In the genomic region with DNA sequence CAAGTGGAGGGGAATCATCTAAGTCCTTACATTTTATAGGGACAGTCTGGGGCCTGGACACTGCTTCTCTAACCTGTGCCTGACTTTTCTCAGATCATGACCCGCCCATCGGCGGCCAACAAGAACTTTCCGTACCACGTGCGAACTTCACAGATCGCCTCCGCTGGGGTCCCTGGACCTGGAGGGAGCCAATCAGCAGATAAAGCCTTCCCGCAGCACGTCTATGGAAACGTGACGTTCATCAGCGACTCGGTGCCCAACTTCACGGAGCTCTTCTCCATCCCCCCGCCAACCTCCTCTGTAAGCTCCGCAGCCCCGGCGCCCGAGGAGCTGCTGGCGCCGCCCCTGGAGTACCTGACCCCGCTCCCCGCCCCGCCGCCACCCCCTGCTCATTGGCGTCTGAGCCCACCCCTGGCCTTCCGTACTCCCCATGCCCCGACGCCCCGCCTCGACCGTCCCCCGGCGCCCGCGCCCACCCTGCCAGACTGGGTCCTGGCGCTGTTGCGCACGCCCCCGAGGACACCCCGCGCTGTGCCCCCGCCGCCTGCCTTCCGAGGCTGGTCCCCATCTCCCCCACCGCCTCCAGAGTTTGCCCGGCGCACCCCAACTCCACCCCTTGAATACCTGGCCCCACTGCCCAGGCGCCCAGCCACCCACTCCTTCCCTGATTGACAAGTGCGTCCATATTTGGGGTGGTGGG, we compare ENCODE assay signal across 8 mouse cellular contexts. TPM values are rescaled to one million over a fixed set of nuclear protein-coding genes. Genes with fewer than 3 reads are reported as not detected.
DNase-seq lines count a peak whose midpoint lies in the region; ATAC-seq and TF ChIP-seq lines count a peak whose summit lies in the region.

No protein-coding gene starts in this region.

- no peak overlapping the region for H3K27ac ChIP-seq in heart, embryonic 11.5 days (ENCODE audit: low read depth, low read length)
- H3K27ac ChIP-seq in ES-E14 (ENCODE audit: insufficient read depth, low read depth, low read length, poor library complexity, severe bottlenecking): no peak overlapping the region
- no peak overlapping the region for H3K27ac ChIP-seq in forebrain, embryonic 15.5 days (replicated peaks)
- H3K27ac ChIP-seq in liver, postnatal 0 days (ENCODE audit: low read depth): no peak overlapping the region

- peaks cover 53% of the 10 kb centered on the region for H3K27me3 ChIP-seq in heart, embryonic 11.5 days (ENCODE audit: control insufficient read depth, insufficient read depth, low read length)
- peaks cover 42% of the 10 kb centered on the region for H3K27me3 ChIP-seq in forebrain, embryonic 15.5 days
- H3K27me3 ChIP-seq in liver, postnatal 0 days (ENCODE audit: insufficient read depth, low read length): peaks cover 50% of the 10 kb centered on the region

- no peaks in the 10 kb centered on the region for H3K36me3 ChIP-seq in heart, embryonic 11.5 days (ENCODE audit: control insufficient read depth, insufficient read depth, low read length)
- no peaks in the 10 kb centered on the region for H3K36me3 ChIP-seq in ES-E14 (ENCODE audit: control insufficient read depth, insufficient read depth, low read length, poor library complexity, severe bottlenecking)
- H3K36me3 ChIP-seq in forebrain, embryonic 15.5 days: no peaks in the 10 kb centered on the region
- H3K36me3 ChIP-seq in liver, postnatal 0 days (replicated peaks; ENCODE audit: insufficient read depth, low read length): no peaks in the 10 kb centered on the region

- H3K9ac ChIP-seq in heart, embryonic 11.5 days (ENCODE audit: low read depth, low read length): peak overlapping the region; percentile 39; the same call in 1 of the 2 replicates
- H3K9ac ChIP-seq in ES-E14 (ENCODE audit: insufficient read depth, low read depth, low read length, poor library complexity, severe bottlenecking): peak overlapping the region; percentile 74
- peak overlapping the region; percentile 37 for H3K9ac ChIP-seq in forebrain, embryonic 15.5 days (replicated peaks)
- H3K9ac ChIP-seq in liver, postnatal 0 days (replicated peaks): no peak overlapping the region

- TF ChIP-seq EP300 in liver, postnatal 0 days (IDR thresholded peaks at IDR 0.05; ENCODE audit: low read depth): no peak

- no peak for ATAC-seq in heart, embryonic 11.5 days (replicated peaks; ENCODE audit: insufficient number of reproducible peaks, low FRiP score, low TSS enrichment)
- ATAC-seq in forebrain, embryonic 15.5 days (replicated peaks): no peak
- ATAC-seq in liver, postnatal 0 days: no peak

- no peak for DNase-seq in heart, adult 18-20 months
- DNase-seq in ES-E14 (ENCODE audit: low read depth, low spot score): no peak
- DNase-seq in liver, postnatal 0 days: no peak
- no peak for DNase-seq in right cerebral cortex, postnatal 14 days
- DNase-seq in cerebellum, postnatal 36 days: no peak
- no peak for DNase-seq in layer of hippocampus, adult 8-10 months (ENCODE audit: low spot score in 2 of 2)

- no peaks in the 10 kb centered on the region for H3K9me3 ChIP-seq in heart, embryonic 11.5 days (replicated peaks; ENCODE audit: control insufficient read depth, low read length)
- no peaks in the 10 kb centered on the region for H3K9me3 ChIP-seq in ES-E14 (ENCODE audit: control insufficient read depth, insufficient read depth, low read depth, low read length)
- no peaks in the 10 kb centered on the region for H3K9me3 ChIP-seq in forebrain, embryonic 15.5 days
- H3K9me3 ChIP-seq in liver, postnatal 0 days (ENCODE audit: low read length): no peaks in the 10 kb centered on the region

- H3K4me2 ChIP-seq in heart, embryonic 11.5 days: peak overlapping the region; percentile 82
- H3K4me2 ChIP-seq in forebrain, embryonic 15.5 days (replicated peaks): peak overlapping the region; percentile 68
- H3K4me2 ChIP-seq in liver, postnatal 0 days (ENCODE audit: low read depth, low read length): peak overlapping the region; percentile 84

- in situ Hi-C loops in ES-E14 (cut with MboI; ENCODE audit: low sequenced_read_pairs in 2 of 2, unreplicated experiment in 2 of 2): no loop called here

- H3K4me1 ChIP-seq in heart, embryonic 11.5 days (ENCODE audit: control insufficient read depth, insufficient read depth, low read length): peaks cover 21% of the 10 kb centered on the region
- peaks cover 2 to 5% of the 10 kb centered on the region in 2 experiments; a peak in 2 of 4 replicates for H3K4me1 ChIP-seq in ES-E14 (ENCODE audit: control insufficient read depth in 2 of 2, insufficient read depth in 2 of 2, low read length in 2 of 2, poor library complexity in 1 of 2)
- H3K4me1 ChIP-seq in forebrain, embryonic 15.5 days: peaks cover 35% of the 10 kb centered on the region
- H3K4me1 ChIP-seq in liver, postnatal 0 days (ENCODE audit: insufficient read depth): peaks cover 19% of the 10 kb centered on the region

- under 1% methylated on average over 51 of the region's 51 CpGs for WGBS in heart, embryonic 11.5 days (ENCODE audit: insufficient replicate concordance)
- 2% methylated on average over 40 of the region's 51 CpGs for WGBS in forebrain, embryonic 15.5 days
- 3% methylated on average over 46 of the region's 51 CpGs for WGBS in liver, postnatal 0 days (ENCODE audit: insufficient replicate concordance)

- TF ChIP-seq CTCF in liver, postnatal 0 days (IDR thresholded peaks at IDR 0.05; ENCODE audit: low read depth): no peak

- H3K4me3 ChIP-seq in heart, embryonic 11.5 days (ENCODE audit: low read depth, low read length): peak overlapping the region; percentile 48
- peak overlapping the region; percentile 64 to 77 for H3K4me3 ChIP-seq in ES-E14 (ENCODE audit: insufficient read depth in 1 of 2, low read depth in 1 of 2, low read length in 2 of 2, poor library complexity in 1 of 2, severe bottlenecking in 1 of 2)
- peak overlapping the region; percentile 73 for H3K4me3 ChIP-seq in forebrain, embryonic 15.5 days
- H3K4me3 ChIP-seq in liver, postnatal 0 days (ENCODE audit: low read depth, low read length): peak overlapping the region; percentile 52

TF ChIP-seq in ES-E14, 5 proteins besides CTCF, POLR2A, EP300 and RAD21:
- TF ChIP-seq HCFC1 (IDR thresholded peaks at IDR 0.05; ENCODE audit: borderline replicate concordance, insufficient read depth, low read length) (no peak), MAFK (IDR thresholded peaks at IDR 0.05; ENCODE audit: insufficient read depth, low read depth, low read length) (no peak)

RNA-seq across cellular contexts. Expression of gene Megf8, which starts 2.2 kb away (rescaled TPM):
- 6.2 and 6.9 TPM in 2 replicates for polyA plus RNA-seq in heart, embryonic 11.5 days (2014; fragmentation: Nextera tagmentation; extraction: Ambion mirVana)
- 10 to 100 TPM; 31.8 to 32.9 TPM for total RNA-seq in heart, adult 18-20 months (2021)
- 47.5 and 69.9 TPM in 2 replicates for total RNA-seq in ES-E14 (2012; rRNA removed)
- polyA plus RNA-seq in forebrain, embryonic 15.5 days (2015; fragmentation: Nextera tagmentation; extraction: Ambion mirVana): 22.3 and 23.3 TPM in 2 replicates
- polyA plus RNA-seq in liver, postnatal 0 days (2015; fragmentation: Nextera tagmentation; extraction: Ambion mirVana): 0.58 and 0.81 TPM in 2 replicates
- total RNA-seq in layer of hippocampus, adult 8-10 months (2022): 100 to 1,000 TPM in 2 of 4 experiments, 10 to 100 TPM in 2; 90.3 to 107 (median 97.0) TPM

RNA-seq across cellular contexts. Expression of gene Tmem145, which starts 8.8 kb away (rescaled TPM):
- 0.17 and 0.25 TPM in 2 replicates for polyA plus RNA-seq in heart, embryonic 11.5 days (2014; fragmentation: Nextera tagmentation; extraction: Ambion mirVana)
- not detected for total RNA-seq in heart, adult 18-20 months (2021)
- 1.2 and 1.7 TPM in 2 replicates for total RNA-seq in ES-E14 (2012; rRNA removed)
- 30.9 and 32.3 TPM in 2 replicates for polyA plus RNA-seq in forebrain, embryonic 15.5 days (2015; fragmentation: Nextera tagmentation; extraction: Ambion mirVana)
- not detected in 2 replicates for polyA plus RNA-seq in liver, postnatal 0 days (2015; fragmentation: Nextera tagmentation; extraction: Ambion mirVana)
- total RNA-seq in layer of hippocampus, adult 8-10 months (2022): 10 to 100 TPM; 28.7 to 36.7 (median 33.4) TPM

RNA-seq across cellular contexts. Expression of gene Prr19, which starts 13.5 kb away (rescaled TPM):
- polyA plus RNA-seq in heart, embryonic 11.5 days (2014; fragmentation: Nextera tagmentation; extraction: Ambion mirVana): 0.54 and 0.63 TPM in 2 replicates
- not detected for total RNA-seq in heart, adult 18-20 months (2021)
- 4.3 and 5.7 TPM in 2 replicates for total RNA-seq in ES-E14 (2012; rRNA removed)
- 1.6 and 2.1 TPM in 2 replicates for polyA plus RNA-seq in forebrain, embryonic 15.5 days (2015; fragmentation: Nextera tagmentation; extraction: Ambion mirVana)
- not detected in 2 replicates for polyA plus RNA-seq in liver, postnatal 0 days (2015; fragmentation: Nextera tagmentation; extraction: Ambion mirVana)
- total RNA-seq in layer of hippocampus, adult 8-10 months (2022): under 1 TPM in 1 of 4 experiments, not detected in 3; 0.25 TPM

RNA-seq across cellular contexts. Expression of gene Pafah1b3, which starts 17.0 kb away (rescaled TPM):
- polyA plus RNA-seq in heart, embryonic 11.5 days (2014; fragmentation: Nextera tagmentation; extraction: Ambion mirVana): 141 and 158 TPM in 2 replicates
- total RNA-seq in heart, adult 18-20 months (2021): 1 to 10 TPM; 4.0 to 5.6 TPM
- 76.5 and 83.2 TPM in 2 replicates for total RNA-seq in ES-E14 (2012; rRNA removed)
- polyA plus RNA-seq in forebrain, embryonic 15.5 days (2015; fragmentation: Nextera tagmentation; extraction: Ambion mirVana): 521 and 550 TPM in 2 replicates
- polyA plus RNA-seq in liver, postnatal 0 days (2015; fragmentation: Nextera tagmentation; extraction: Ambion mirVana): 23.4 and 25.4 TPM in 2 replicates
- total RNA-seq in layer of hippocampus, adult 8-10 months (2022): 10 to 100 TPM; 25.2 to 28.9 (median 27.9) TPM

RNA-seq across cellular contexts. Expression of gene Cic, which starts 47.3 kb away (rescaled TPM):
- polyA plus RNA-seq in heart, embryonic 11.5 days (2014; fragmentation: Nextera tagmentation; extraction: Ambion mirVana): 25.0 and 31.5 TPM in 2 replicates
- total RNA-seq in heart, adult 18-20 months (2021): 10 to 100 TPM; 45.1 to 63.1 TPM
- total RNA-seq in ES-E14 (2012; rRNA removed): 68.4 and 72.4 TPM in 2 replicates
- 53.2 and 54.4 TPM in 2 replicates for polyA plus RNA-seq in forebrain, embryonic 15.5 days (2015; fragmentation: Nextera tagmentation; extraction: Ambion mirVana)
- 8.9 and 9.7 TPM in 2 replicates for polyA plus RNA-seq in liver, postnatal 0 days (2015; fragmentation: Nextera tagmentation; extraction: Ambion mirVana)
- 100 to 1,000 TPM; 196 to 252 (median 228) TPM for total RNA-seq in layer of hippocampus, adult 8-10 months (2022)

Comparison
In these comparisons a context has a peak if more than half of its experiments do, and no peak if none do; other contexts are left out.
1. RNA of gene Tmem145, which starts 8.8 kb away (total RNA-seq): 28.7 to 36.7 TPM in layer of hippocampus, adult 8-10 months; 1.2 to 1.7 TPM in ES-E14 and not detected in heart, adult 18-20 months; every median in the first group is over 10 times any median in the second.
2. Peak in every context shown above with its lines, with median percentiles within 50 percentile points of each other: H3K4me2 ChIP-seq and H3K4me3 ChIP-seq.